Comparison of ENCODE assay signal across 36 mouse cellular contexts in genomic region chr1:120517618-120518017, GRCm38 (mm10). TPM values are rescaled to one million over a fixed set of nuclear protein-coding genes. Genes with fewer than 3 reads are reported as not detected.
DNase-seq lines count a peak whose midpoint lies in the region; ATAC-seq and TF ChIP-seq lines count a peak whose summit lies in the region.
"Had no signal": no experiment of that assay in that cellular context is flagged by ENCODE, and none has a peak within 500 bp of the region (broad histone marks: within the 10 kb centered on the region; RNA-seq: fewer than 3 reads in every experiment).

No protein-coding gene starts in this region.

- 62% methylated on average over 7 of the region's 7 CpGs for WGBS in liver, adult 2 months
- WGBS in liver, embryonic 11.5 days: 57% methylated on average over 7 of the region's 7 CpGs

- no peaks in the 10 kb centered on the region for H3K4me1 ChIP-seq in liver, adult 2 months (ENCODE audit: control insufficient read depth, insufficient read depth, low read length)
- H3K4me1 ChIP-seq in liver, embryonic 11.5 days (replicated peaks; ENCODE audit: control insufficient read depth, insufficient read depth, low read length): no peaks in the 10 kb centered on the region
- H3K4me1 ChIP-seq: embryonic facial prominence, embryonic 13.5 days; forebrain, embryonic 10.5 days; forebrain, embryonic 15.5 days; heart, embryonic 12.5 days; liver, embryonic 12.5 days; midbrain, embryonic 13.5 days; neural tube, embryonic 15.5 days had no signal

- no peak overlapping the region for H3K9ac ChIP-seq in liver, adult 2 months (ENCODE audit: low read depth, low read length)
- H3K9ac ChIP-seq in liver, embryonic 11.5 days (ENCODE audit: low read depth, low read length): no peak overlapping the region
- H3K9ac ChIP-seq: embryonic facial prominence, embryonic 13.5 days; forebrain, embryonic 15.5 days; heart, embryonic 12.5 days; hindbrain, embryonic 14.5 days; liver, embryonic 12.5 days; midbrain, embryonic 13.5 days; neural tube, embryonic 15.5 days had no signal

- no peak overlapping the region for H3K4me3 ChIP-seq in liver, adult 2 months (ENCODE audit: insufficient read depth, low read depth, low read length)
- H3K4me3 ChIP-seq in liver, embryonic 11.5 days (ENCODE audit: low read depth, low read length): no peak overlapping the region
- H3K4me3 ChIP-seq: embryonic facial prominence, embryonic 13.5 days; forebrain, embryonic 10.5 days; forebrain, embryonic 15.5 days; heart, adult 2 months; heart, embryonic 12.5 days; layer of hippocampus, adult 2 months; liver, embryonic 12.5 days; midbrain, embryonic 13.5 days; neural tube, embryonic 15.5 days had no signal

- no peak for TF ChIP-seq POLR2A in liver, adult 2 months (IDR thresholded peaks at IDR 0.05; ENCODE audit: extremely low read depth, insufficient read depth, low read length)

- no peak for ATAC-seq in liver, embryonic 11.5 days (replicated peaks; ENCODE audit: low FRiP score)
- peak; percentile 84 for ATAC-seq in megakaryocyte, adult 5-6 weeks (ENCODE audit: poor library complexity, severe bottlenecking)
- ATAC-seq: forebrain, embryonic 15.5 days; intestine, postnatal 0 days; liver, embryonic 12.5 days; midbrain, embryonic 13.5 days had no signal

- peak; percentile 25 for DNase-seq in liver, adult 2 months (ENCODE audit: extremely low read depth, low read depth, low spot score)
- no peak for DNase-seq in liver, embryonic 11.5 days (ENCODE audit: low spot score)
- peak; percentile 6 to 24 for DNase-seq in spleen, postnatal 36 days (ENCODE audit: low spot score in 2 of 2)
- DNase-seq in spleen, postnatal 14 days (ENCODE audit: low spot score in 2 of 2): no peak
- DNase-seq in retina, embryonic 14.5 days (ENCODE audit: low spot score): no peak
- DNase-seq in left cerebral cortex, adult 8-10 months (ENCODE audit: low spot score in 2 of 2): no peak
- DNase-seq: adrenal gland, postnatal 25 days; B cell, adult 2 months; cerebellum, adult 8-10 months; cerebellum, postnatal 36 days; embryo, embryonic 11 days; gastrocnemius, postnatal 25 days; heart, adult 2 months; kidney, postnatal 25 days; lung, postnatal 10 days; right cerebral cortex, postnatal 25 days; thymus, adult 2 months; thymus, postnatal 36 days had no signal

- no peaks in the 10 kb centered on the region for H3K36me3 ChIP-seq in liver, adult 2 months (ENCODE audit: control insufficient read depth, insufficient read depth, low read length)
- H3K36me3 ChIP-seq in liver, embryonic 11.5 days (ENCODE audit: control insufficient read depth, insufficient read depth, low read length): no peaks in the 10 kb centered on the region
- H3K36me3 ChIP-seq: embryonic facial prominence, embryonic 13.5 days; forebrain, embryonic 10.5 days; forebrain, embryonic 15.5 days; heart, embryonic 12.5 days; liver, embryonic 12.5 days; midbrain, embryonic 13.5 days; neural tube, embryonic 15.5 days had no signal

- H3K27ac ChIP-seq in liver, adult 2 months (replicated peaks; ENCODE audit: insufficient read depth, low read depth, low read length): no peak overlapping the region
- H3K27ac ChIP-seq in liver, embryonic 11.5 days (ENCODE audit: low read depth, low read length): no peak overlapping the region
- H3K27ac ChIP-seq: embryonic facial prominence, embryonic 13.5 days; forebrain, embryonic 10.5 days; forebrain, embryonic 15.5 days; heart, adult 2 months; hindbrain, embryonic 14.5 days; layer of hippocampus, adult 2 months; liver, embryonic 12.5 days; midbrain, embryonic 13.5 days; neural tube, embryonic 15.5 days had no signal

- H3K79me2 ChIP-seq in liver, adult 2 months (ENCODE audit: control insufficient read depth, insufficient read depth, low read length): no peaks in the 10 kb centered on the region

- H3K4me2 ChIP-seq in liver, embryonic 11.5 days: no peak overlapping the region
- H3K4me2 ChIP-seq: embryonic facial prominence, embryonic 13.5 days; forebrain, embryonic 15.5 days; heart, embryonic 12.5 days; hindbrain, embryonic 14.5 days; liver, embryonic 12.5 days; midbrain, embryonic 13.5 days; neural tube, embryonic 15.5 days had no signal

- no peaks in the 10 kb centered on the region for H3K27me3 ChIP-seq in liver, adult 2 months (ENCODE audit: control insufficient read depth, insufficient read depth, low read length)
- H3K27me3 ChIP-seq in liver, embryonic 11.5 days (replicated peaks; ENCODE audit: control insufficient read depth, insufficient read depth, low read length): no peaks in the 10 kb centered on the region
- H3K27me3 ChIP-seq: embryonic facial prominence, embryonic 13.5 days; forebrain, embryonic 15.5 days; heart, embryonic 12.5 days; liver, embryonic 12.5 days; midbrain, embryonic 13.5 days; neural tube, embryonic 15.5 days had no signal

- TF ChIP-seq CTCF in liver, adult 2 months (IDR thresholded peaks at IDR 0.05; ENCODE audit: low read depth, low read length): no peak

- no peaks in the 10 kb centered on the region for H3K9me3 ChIP-seq in liver, embryonic 11.5 days (ENCODE audit: control insufficient read depth, low read length)
- H3K9me3 ChIP-seq: embryonic facial prominence, embryonic 13.5 days; forebrain, embryonic 10.5 days; forebrain, embryonic 15.5 days; heart, embryonic 12.5 days; liver, embryonic 12.5 days; midbrain, embryonic 13.5 days; neural tube, embryonic 15.5 days had no signal

RNA-seq across cellular contexts. Expression of gene Marco, which starts 12.8 kb away (rescaled TPM):
- 6.2 and 8.6 TPM in 2 replicates for total RNA-seq in liver, adult 2 months (2014; rRNA removed)
- polyA plus RNA-seq in liver, adult 2 months (2012; rRNA removed): 0.57 and 1.4 TPM in 2 replicates
- 3.1 and 4.4 TPM in 2 replicates for polyA plus RNA-seq in liver, embryonic 11.5 days (2014; fragmentation: Nextera tagmentation; extraction: Ambion mirVana)
- total RNA-seq in megakaryocyte, adult 5-6 weeks (2015): not detected in 2 replicates
- total RNA-seq in megakaryocyte, adult 5-6 weeks (2017): not detected in 2 replicates
- not detected for total RNA-seq in left cerebral cortex, adult 8-10 months (2022)
- total RNA-seq: adrenal gland, adult 18-20 months; adrenal gland, postnatal 25 days; gastrocnemius, adult 18-20 months; hematopoietic stem cell, adult 5-6 weeks; layer of hippocampus, adult 2 months; left cerebral cortex, postnatal 14 days; megakaryocyte-erythroid progenitor cell, adult 5-6 weeks had no signal
- polyA plus RNA-seq: embryonic facial prominence, embryonic 13.5 days; forebrain, embryonic 10.5 days; frontal cortex, adult 2 months; heart, embryonic 12.5 days; limb, embryonic 11.5 days; neural tube, embryonic 15.5 days had no signal

Comparison
In these comparisons a context has a peak if more than half of its experiments do, and no peak if none do; other contexts are left out.
1. DNase-seq: peak in liver, adult 2 months (single experiment) and spleen, postnatal 36 days (2 of 2); none in liver, embryonic 11.5 days (single experiment), spleen, postnatal 14 days (0 of 2), retina, embryonic 14.5 days (single experiment) and left cerebral cortex, adult 8-10 months (0 of 2).